Mouse (Mus musculus): ENCODE results near the gene Gm21954.

- no peak for TF ChIP-seq MYOG (IDR thresholded peaks at IDR 0.05; ENCODE audit: control insufficient read depth in 1 of 3, insufficient read depth in 1 of 3, insufficient read length in 2 of 3, low read depth in 2 of 3)
- TF ChIP-seq POLR2A (IDR thresholded peaks at IDR 0.05; ENCODE audit: insufficient read length, low read depth), result no peak
These were observed 40.8 kb downstream of the Gm21954 start for GRCm38 (mm10) chr3:55431223-55431622.
